Mouse (Mus musculus): ENCODE data around the gene Tmem102. TPM values are rescaled to one million over a fixed set of nuclear protein-coding genes. Genes with fewer than 3 reads are reported as not detected.

The Tmem102 gene
- polyA plus RNA-seq, 2 experiments: 1.8 to 5.9 TPM

DNA sequence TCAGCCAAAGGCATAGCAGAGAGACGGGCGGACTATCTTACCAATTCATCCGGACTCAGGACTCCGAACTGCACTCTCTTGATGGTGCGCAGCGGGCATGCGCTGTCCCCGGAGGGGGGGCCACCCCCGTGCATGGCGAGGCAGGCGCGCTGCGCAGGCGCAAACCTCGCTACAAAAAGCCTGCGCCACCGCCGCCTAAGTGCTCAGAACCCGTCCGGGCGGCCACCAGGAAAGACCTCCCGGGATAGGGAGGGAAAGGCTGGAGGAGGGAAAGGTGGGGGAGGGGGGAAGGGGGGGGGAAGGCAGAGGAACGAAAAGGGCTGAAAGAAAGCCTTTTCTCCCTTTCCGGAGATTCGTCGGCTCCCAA lies 47.4 kb downstream of the Tmem102 start:
- Histone ChIP-seq H3K36me3 (ENCODE audit: control insufficient read depth, insufficient read depth, low read length) (no peaks in the 10 kb centered on the region), H3K9ac (ENCODE audit: low read depth, low read length, severe bottlenecking) (peak overlapping the region; percentile 65), H3K27ac (replicated peaks; ENCODE audit: low read depth, low read length) (peak overlapping the region; percentile 95), H3K4me2 (replicated peaks; ENCODE audit: low read depth, low read length, severe bottlenecking) (peak overlapping the region; percentile 73), H3K4me1 (ENCODE audit: control insufficient read depth, insufficient read depth, low read length) (peaks cover 34% of the 10 kb centered on the region), H3K4me3 (replicated peaks; ENCODE audit: low read length) (peak overlapping the region; percentile 56), H3K27me3 (ENCODE audit: control insufficient read depth, insufficient read depth, low read length) (no peaks in the 10 kb centered on the region), H3K9me3 (ENCODE audit: control insufficient read depth, low read length) (no peaks in the 10 kb centered on the region)
- 1% methylated on average over 26 of the region's 26 CpGs for WGBS
- DNase-seq (ENCODE audit: low spot score) (peak; percentile 94), ATAC-seq (ENCODE audit: low FRiP score, low read depth) (peak; percentile 85)
- no peak for TF ChIP-seq POLR2A (IDR thresholded peaks at IDR 0.05; ENCODE audit: borderline replicate concordance, extremely low read depth, insufficient read depth, insufficient read length)

DNA sequence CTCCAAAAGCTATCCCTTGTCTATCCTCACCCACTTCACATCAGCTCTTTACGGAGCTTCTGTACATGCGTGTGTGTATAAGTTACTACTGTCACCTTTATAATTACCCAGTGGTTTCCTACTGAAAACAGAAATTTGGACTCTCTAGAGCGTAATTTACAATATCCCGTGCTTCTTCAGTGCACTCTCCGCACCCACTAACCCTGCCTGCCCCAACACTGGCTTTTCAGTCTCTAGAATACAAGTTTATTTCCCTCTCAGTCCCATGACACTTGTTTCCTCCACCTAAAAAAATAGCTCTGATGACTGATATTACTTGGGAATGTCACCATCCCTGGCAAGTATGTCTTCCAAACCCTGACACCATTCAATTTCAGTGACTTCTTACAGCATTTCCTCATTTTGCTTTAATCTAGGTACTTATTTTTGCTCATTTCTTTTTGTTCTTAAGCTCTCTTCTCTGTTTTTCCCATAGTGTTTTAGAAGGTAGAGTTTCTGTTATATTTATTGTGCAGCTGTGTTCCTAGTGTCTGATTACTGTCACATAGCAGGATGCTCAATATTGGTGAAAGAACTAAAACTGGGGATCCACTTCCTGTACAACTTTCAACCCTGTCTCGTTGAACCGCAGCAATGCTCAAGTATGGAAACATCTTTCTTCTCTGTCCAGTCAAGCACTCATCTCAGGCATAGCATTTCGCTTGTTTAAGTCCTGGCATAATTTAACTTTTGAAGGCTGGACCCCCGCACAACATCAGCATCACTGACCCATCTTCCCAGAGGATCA lies 47.9 kb downstream of the Tmem102 start:
- TF ChIP-seq POLR2A (IDR thresholded peaks at IDR 0.05; ENCODE audit: borderline replicate concordance, extremely low read depth, insufficient read depth, insufficient read length): no peak
- Histone ChIP-seq H3K4me2 (replicated peaks; ENCODE audit: low read depth, low read length, severe bottlenecking) (peak overlapping the region; percentile 73), H3K27ac (replicated peaks; ENCODE audit: low read depth, low read length) (peak overlapping the region; percentile 95; the same call in 1 of the 2 replicates), H3K4me3 (replicated peaks; ENCODE audit: low read length) (peak overlapping the region; percentile 56), H3K36me3 (ENCODE audit: control insufficient read depth, insufficient read depth, low read length) (no peaks in the 10 kb centered on the region), H3K9me3 (ENCODE audit: control insufficient read depth, low read length) (no peaks in the 10 kb centered on the region), H3K27me3 (ENCODE audit: control insufficient read depth, insufficient read depth, low read length) (no peaks in the 10 kb centered on the region), H3K9ac (ENCODE audit: low read depth, low read length, severe bottlenecking) (peak overlapping the region; percentile 65), H3K4me1 (ENCODE audit: control insufficient read depth, insufficient read depth, low read length) (peaks cover 34% of the 10 kb centered on the region)
- no peak for ATAC-seq (ENCODE audit: low FRiP score, low read depth)
- DNase-seq (ENCODE audit: low spot score): no peak
- WGBS: 38% methylated on average over 9 of the region's 9 CpGs

DNA sequence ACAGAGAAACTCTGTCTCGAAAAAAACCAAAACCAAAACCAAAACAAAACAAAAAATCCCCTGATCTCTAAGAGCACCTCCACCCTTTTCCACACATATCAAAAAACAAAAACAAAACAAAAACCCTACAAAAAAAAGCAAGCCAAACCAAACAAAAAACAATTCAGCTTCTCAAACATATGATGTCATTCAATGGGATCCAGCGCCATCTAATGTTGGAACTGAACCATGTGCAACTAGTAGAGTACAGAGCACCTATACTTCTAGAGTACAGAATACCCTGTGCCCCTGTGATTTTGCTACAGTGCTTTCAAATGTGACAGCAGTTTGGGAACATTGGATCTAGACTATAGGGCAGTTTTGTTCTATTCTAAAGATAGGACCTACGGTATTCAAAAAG lies 50.7 kb downstream of the Tmem102 start:
- 0 out of 2 replicates have a peak overlapping the region, but pooled peaks have one; percentile 37 for H3K4me2 ChIP-seq (replicated peaks; ENCODE audit: low read depth, low read length, severe bottlenecking)
- no peak overlapping the region for H3K27ac ChIP-seq (replicated peaks; ENCODE audit: low read depth, low read length)
- H3K9me3 ChIP-seq (ENCODE audit: control insufficient read depth, low read length): no peaks in the 10 kb centered on the region
- H3K4me3 ChIP-seq (replicated peaks; ENCODE audit: low read length): no peak overlapping the region
- H3K9ac ChIP-seq (ENCODE audit: low read depth, low read length, severe bottlenecking): no peak overlapping the region
- WGBS: 61% methylated on average over 3 of the region's 3 CpGs
- ATAC-seq (ENCODE audit: low FRiP score, low read depth): no peak
- no peaks in the 10 kb centered on the region for H3K36me3 ChIP-seq (ENCODE audit: control insufficient read depth, insufficient read depth, low read length)
- DNase-seq (ENCODE audit: low spot score): peak; percentile 75
- TF ChIP-seq POLR2A (IDR thresholded peaks at IDR 0.05; ENCODE audit: borderline replicate concordance, extremely low read depth, insufficient read depth, insufficient read length): no peak
- no peaks in the 10 kb centered on the region for H3K27me3 ChIP-seq (ENCODE audit: control insufficient read depth, insufficient read depth, low read length)
- H3K4me1 ChIP-seq (ENCODE audit: control insufficient read depth, insufficient read depth, low read length): peaks cover 24% of the 10 kb centered on the region

DNA sequence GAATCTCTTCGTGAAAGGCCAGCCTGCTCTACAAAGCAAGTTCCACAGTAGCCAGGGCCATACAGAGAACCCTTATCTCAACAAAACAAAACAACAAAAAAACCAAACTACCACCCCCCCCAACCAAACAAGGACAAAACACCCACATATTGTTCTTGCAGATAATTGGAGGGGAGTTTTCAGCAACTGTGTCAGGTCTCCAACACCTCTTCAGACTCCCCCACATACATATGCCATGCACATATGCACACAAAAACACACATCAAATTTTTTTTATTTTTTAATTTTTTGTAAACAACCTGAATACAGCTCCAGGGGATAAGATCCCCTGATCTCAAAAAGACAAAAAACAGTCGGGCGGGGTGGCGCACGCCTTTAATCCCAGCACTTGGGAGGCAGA lies 51.2 kb downstream of the Tmem102 start:
- no peaks in the 10 kb centered on the region for H3K36me3 ChIP-seq (ENCODE audit: control insufficient read depth, insufficient read depth, low read length)
- H3K9me3 ChIP-seq (ENCODE audit: control insufficient read depth, low read length): no peaks in the 10 kb centered on the region
- no peak for DNase-seq (ENCODE audit: low spot score)
- no peak overlapping the region for H3K27ac ChIP-seq (replicated peaks; ENCODE audit: low read depth, low read length)
- 92% methylated on average over 5 of the region's 5 CpGs for WGBS
- peaks cover 22% of the 10 kb centered on the region for H3K4me1 ChIP-seq (ENCODE audit: control insufficient read depth, insufficient read depth, low read length)
- TF ChIP-seq POLR2A (IDR thresholded peaks at IDR 0.05; ENCODE audit: borderline replicate concordance, extremely low read depth, insufficient read depth, insufficient read length): no peak
- no peak overlapping the region for H3K4me2 ChIP-seq (replicated peaks; ENCODE audit: low read depth, low read length, severe bottlenecking)
- H3K4me3 ChIP-seq (replicated peaks; ENCODE audit: low read length): no peak overlapping the region
- H3K9ac ChIP-seq (ENCODE audit: low read depth, low read length, severe bottlenecking): no peak overlapping the region
- ATAC-seq (ENCODE audit: low FRiP score, low read depth): no peak
- H3K27me3 ChIP-seq (ENCODE audit: control insufficient read depth, insufficient read depth, low read length): no peaks in the 10 kb centered on the region

Other genes starting within 250 kb of the Tmem102 start
Only the 30 nearest of the 45 such genes appear.
- gene Sox15, start 150.3 kb downstream of the Tmem102 start, polyA plus RNA-seq (2012; rRNA removed): 1.5 and 2.1 TPM in 2 replicates
- 1.0 and 3.0 TPM in 2 replicates for gene Sox15, start 150.3 kb downstream of the Tmem102 start, polyA plus RNA-seq (2014; fragmentation: Nextera tagmentation; extraction: Ambion mirVana)
- gene Mpdu1, start 143.0 kb downstream of the Tmem102 start, polyA plus RNA-seq (2012; rRNA removed): 117 and 155 TPM in 2 replicates
- 28.9 and 30.8 TPM in 2 replicates for gene Mpdu1, start 143.0 kb downstream of the Tmem102 start, polyA plus RNA-seq (2014; fragmentation: Nextera tagmentation; extraction: Ambion mirVana)
- 16.6 and 24.3 TPM in 2 replicates for gene Cd68, start 139.5 kb downstream of the Tmem102 start, polyA plus RNA-seq (2012; rRNA removed)
- gene Cd68, start 139.5 kb downstream of the Tmem102 start, polyA plus RNA-seq (2014; fragmentation: Nextera tagmentation; extraction: Ambion mirVana): 20.5 and 24.7 TPM in 2 replicates
- 887 and 919 TPM in 2 replicates for gene Eif4a1, start 133.2 kb downstream of the Tmem102 start, polyA plus RNA-seq (2012; rRNA removed)
- 547 and 561 TPM in 2 replicates for gene Eif4a1, start 133.2 kb downstream of the Tmem102 start, polyA plus RNA-seq (2014; fragmentation: Nextera tagmentation; extraction: Ambion mirVana)
- 172 and 297 TPM in 2 replicates for gene Senp3, start 123.5 kb downstream of the Tmem102 start, polyA plus RNA-seq (2012; rRNA removed)
- 95.4 and 99.0 TPM in 2 replicates for gene Senp3, start 123.5 kb downstream of the Tmem102 start, polyA plus RNA-seq (2014; fragmentation: Nextera tagmentation; extraction: Ambion mirVana)
- gene Tnfsf13, start 119.8 kb downstream of the Tmem102 start, polyA plus RNA-seq (2012; rRNA removed): 4.4 and 5.2 TPM in 2 replicates
- 0.77 and 0.98 TPM in 2 replicates for gene Tnfsf13, start 119.8 kb downstream of the Tmem102 start, polyA plus RNA-seq (2014; fragmentation: Nextera tagmentation; extraction: Ambion mirVana)
- gene Tnfsf12, start 109.8 kb downstream of the Tmem102 start, polyA plus RNA-seq (2012; rRNA removed): 22.9 and 31.6 TPM in 2 replicates
- 13.7 and 15.2 TPM in 2 replicates for gene Tnfsf12, start 109.8 kb downstream of the Tmem102 start, polyA plus RNA-seq (2014; fragmentation: Nextera tagmentation; extraction: Ambion mirVana)
- 3.8 and 6.9 TPM in 2 replicates for gene Tnfsfm13, start 109.5 kb downstream of the Tmem102 start, polyA plus RNA-seq (2012; rRNA removed)
- 5.9 and 6.6 TPM in 2 replicates for gene Tnfsfm13, start 109.5 kb downstream of the Tmem102 start, polyA plus RNA-seq (2014; fragmentation: Nextera tagmentation; extraction: Ambion mirVana)
- gene Polr2a, start 47.0 kb downstream of the Tmem102 start, polyA plus RNA-seq (2012; rRNA removed): 76.6 and 100 TPM in 2 replicates
- 40.7 and 45.3 TPM in 2 replicates for gene Polr2a, start 47.0 kb downstream of the Tmem102 start, polyA plus RNA-seq (2014; fragmentation: Nextera tagmentation; extraction: Ambion mirVana)
- 0.14 and 0.23 TPM in 2 replicates for gene Slc35g3, start 43.7 kb downstream of the Tmem102 start, polyA plus RNA-seq (2012; rRNA removed)
- gene Slc35g3, start 43.7 kb downstream of the Tmem102 start, polyA plus RNA-seq (2014; fragmentation: Nextera tagmentation; extraction: Ambion mirVana): 0.21 TPM in 1 of 2 replicates, not detected in the other
- 12.8 and 14.3 TPM in 2 replicates for gene Zbtb4, start 39.7 kb downstream of the Tmem102 start, polyA plus RNA-seq (2012; rRNA removed)
- gene Zbtb4, start 39.7 kb downstream of the Tmem102 start, polyA plus RNA-seq (2014; fragmentation: Nextera tagmentation; extraction: Ambion mirVana): 4.1 and 5.0 TPM in 2 replicates
- gene Chrnb1, start 9.7 kb downstream of the Tmem102 start, polyA plus RNA-seq (2012; rRNA removed): 69.4 and 81.0 TPM in 2 replicates
- 14.1 and 19.0 TPM in 2 replicates for gene Chrnb1, start 9.7 kb downstream of the Tmem102 start, polyA plus RNA-seq (2014; fragmentation: Nextera tagmentation; extraction: Ambion mirVana)
- gene Fgf11, start 3.8 kb downstream of the Tmem102 start, polyA plus RNA-seq (2012; rRNA removed): 17.2 and 17.5 TPM in 2 replicates
- gene Fgf11, start 3.8 kb downstream of the Tmem102 start, polyA plus RNA-seq (2014; fragmentation: Nextera tagmentation; extraction: Ambion mirVana): 2.2 and 3.4 TPM in 2 replicates
- not detected in 2 replicates for gene Gm39566, start 9.7 kb upstream of the Tmem102 start, polyA plus RNA-seq (2012; rRNA removed)
- gene Gm39566, start 9.7 kb upstream of the Tmem102 start, polyA plus RNA-seq (2014; fragmentation: Nextera tagmentation; extraction: Ambion mirVana): not detected in 2 replicates
- gene Spem2, start 12.8 kb upstream of the Tmem102 start, polyA plus RNA-seq (2012; rRNA removed): not detected in 2 replicates
- not detected in 2 replicates for gene Spem2, start 12.8 kb upstream of the Tmem102 start, polyA plus RNA-seq (2014; fragmentation: Nextera tagmentation; extraction: Ambion mirVana)
- 0.65 and 0.79 TPM in 2 replicates for gene Spem1, start 16.6 kb upstream of the Tmem102 start, polyA plus RNA-seq (2012; rRNA removed)
- gene Spem1, start 16.6 kb upstream of the Tmem102 start, polyA plus RNA-seq (2014; fragmentation: Nextera tagmentation; extraction: Ambion mirVana): 0.18 TPM in 1 of 2 replicates, not detected in the other
- gene Nlgn2, start 32.2 kb upstream of the Tmem102 start, polyA plus RNA-seq (2012; rRNA removed): 96.0 and 123 TPM in 2 replicates
- gene Nlgn2, start 32.2 kb upstream of the Tmem102 start, polyA plus RNA-seq (2014; fragmentation: Nextera tagmentation; extraction: Ambion mirVana): 11.1 and 13.4 TPM in 2 replicates
- gene Tmem256, start 32.9 kb upstream of the Tmem102 start, polyA plus RNA-seq (2012; rRNA removed): 240 and 292 TPM in 2 replicates
- gene Tmem256, start 32.9 kb upstream of the Tmem102 start, polyA plus RNA-seq (2014; fragmentation: Nextera tagmentation; extraction: Ambion mirVana): 368 and 382 TPM in 2 replicates
- gene Plscr3, start 40.8 kb upstream of the Tmem102 start, polyA plus RNA-seq (2012; rRNA removed): 190 and 214 TPM in 2 replicates
- gene Plscr3, start 40.8 kb upstream of the Tmem102 start, polyA plus RNA-seq (2014; fragmentation: Nextera tagmentation; extraction: Ambion mirVana): 137 and 140 TPM in 2 replicates
- gene Tnk1, start 53.1 kb upstream of the Tmem102 start, polyA plus RNA-seq (2012; rRNA removed): 2.8 TPM in 2 replicates
- 3.2 and 3.3 TPM in 2 replicates for gene Tnk1, start 53.1 kb upstream of the Tmem102 start, polyA plus RNA-seq (2014; fragmentation: Nextera tagmentation; extraction: Ambion mirVana)
- gene Tmem95, start 72.4 kb upstream of the Tmem102 start, polyA plus RNA-seq (2012; rRNA removed): not detected in 2 replicates
- gene Tmem95, start 72.4 kb upstream of the Tmem102 start, polyA plus RNA-seq (2014; fragmentation: Nextera tagmentation; extraction: Ambion mirVana): not detected in 2 replicates
- gene Kctd11, start 75.8 kb upstream of the Tmem102 start, polyA plus RNA-seq (2012; rRNA removed): 5.1 and 5.3 TPM in 2 replicates
- 6.0 and 6.5 TPM in 2 replicates for gene Kctd11, start 75.8 kb upstream of the Tmem102 start, polyA plus RNA-seq (2014; fragmentation: Nextera tagmentation; extraction: Ambion mirVana)
- gene Acap1, start 89.9 kb upstream of the Tmem102 start, polyA plus RNA-seq (2012; rRNA removed): 2.1 and 2.2 TPM in 2 replicates
- gene Acap1, start 89.9 kb upstream of the Tmem102 start, polyA plus RNA-seq (2014; fragmentation: Nextera tagmentation; extraction: Ambion mirVana): 2.1 TPM in 2 replicates
- gene 2810408A11Rik, start 95.4 kb upstream of the Tmem102 start, polyA plus RNA-seq (2012; rRNA removed): 8.6 and 8.9 TPM in 2 replicates
- gene 2810408A11Rik, start 95.4 kb upstream of the Tmem102 start, polyA plus RNA-seq (2014; fragmentation: Nextera tagmentation; extraction: Ambion mirVana): 8.9 and 12.3 TPM in 2 replicates
- 74.3 and 74.6 TPM in 2 replicates for gene Neurl4, start 95.4 kb upstream of the Tmem102 start, polyA plus RNA-seq (2012; rRNA removed)
- gene Neurl4, start 95.4 kb upstream of the Tmem102 start, polyA plus RNA-seq (2014; fragmentation: Nextera tagmentation; extraction: Ambion mirVana): 11.4 and 15.0 TPM in 2 replicates
- 94.0 and 110 TPM in 2 replicates for gene Gps2, start 108.3 kb upstream of the Tmem102 start, polyA plus RNA-seq (2012; rRNA removed)
- gene Gps2, start 108.3 kb upstream of the Tmem102 start, polyA plus RNA-seq (2014; fragmentation: Nextera tagmentation; extraction: Ambion mirVana): 67.3 and 74.4 TPM in 2 replicates
- gene Eif5a, start 116.3 kb upstream of the Tmem102 start, polyA plus RNA-seq (2012; rRNA removed): 1,009 and 1,079 TPM in 2 replicates
- 1,556 and 1,603 TPM in 2 replicates for gene Eif5a, start 116.3 kb upstream of the Tmem102 start, polyA plus RNA-seq (2014; fragmentation: Nextera tagmentation; extraction: Ambion mirVana)
- 70.1 and 92.8 TPM in 2 replicates for gene Ybx2, start 130.2 kb upstream of the Tmem102 start, polyA plus RNA-seq (2012; rRNA removed)
- 7.2 and 10.2 TPM in 2 replicates for gene Ybx2, start 130.2 kb upstream of the Tmem102 start, polyA plus RNA-seq (2014; fragmentation: Nextera tagmentation; extraction: Ambion mirVana)
- 31.0 and 40.4 TPM in 2 replicates for gene Slc2a4, start 142.6 kb upstream of the Tmem102 start, polyA plus RNA-seq (2012; rRNA removed)
- gene Slc2a4, start 142.6 kb upstream of the Tmem102 start, polyA plus RNA-seq (2014; fragmentation: Nextera tagmentation; extraction: Ambion mirVana): 19.3 and 20.9 TPM in 2 replicates
- gene Cldn7, start 159.2 kb upstream of the Tmem102 start, polyA plus RNA-seq (2012; rRNA removed): 6.3 and 8.7 TPM in 2 replicates
- gene Cldn7, start 159.2 kb upstream of the Tmem102 start, polyA plus RNA-seq (2014; fragmentation: Nextera tagmentation; extraction: Ambion mirVana): 6.1 and 7.6 TPM in 2 replicates